Mouse (Mus musculus) lung, postnatal 10 days (tissue): ENCODE measurements around the gene Eng.
A peak's percentile ranks its signal among the peaks of the same experiment; 100 is the strongest.

Experiments
- DNase-seq: peaks from one replicate; pipeline ENCODE4 v3.0.0; 2021

Eng gene

GRCm38 (mm10) chr2:32624111-32624748 is 22.2 kb upstream of the Eng start:
- DNase-seq: no peak

- DNase-seq: peak; percentile 93
These were observed 21.1 kb upstream of the Eng start for GRCm38 (mm10) chr2:32625212-32625872.

GRCm38 (mm10) chr2:32625873-32626694 is 20.3 kb upstream of the Eng start:
- peak; percentile 74 for DNase-seq

- DNase-seq: peak; percentile 33
These were observed 18.9 kb upstream of the Eng start for GRCm38 (mm10) chr2:32627266-32628043.

GRCm38 (mm10) chr2:32628044-32628550 is 18.3 kb upstream of the Eng start:
- peak; percentile 59 for DNase-seq

GRCm38 (mm10) chr2:32628729-32629128 is 17.7 kb upstream of the Eng start:
- peak; percentile 94 for DNase-seq

GRCm38 (mm10) chr2:32629276-32629976 is 17.0 kb upstream of the Eng start:
- peak; percentile 91 for DNase-seq

GRCm38 (mm10) chr2:32630036-32630435 is 16.4 kb upstream of the Eng start:
- no peak for DNase-seq

- no peak for DNase-seq
These were observed 15.3 kb upstream of the Eng start for GRCm38 (mm10) chr2:32631046-32631445.

GRCm38 (mm10) chr2:32631737-32632394 is 14.5 kb upstream of the Eng start:
- DNase-seq: peak; percentile 94

- DNase-seq: peak; percentile 70
These were observed 12.7 kb upstream of the Eng start for GRCm38 (mm10) chr2:32633660-32634059.

GRCm38 (mm10) chr2:32634277-32635105 is 11.9 kb upstream of the Eng start:
- DNase-seq: no peak

- no peak for DNase-seq
These were observed 9.8 kb upstream of the Eng start for GRCm38 (mm10) chr2:32636617-32637016.

- peak; percentile 91 for DNase-seq
These were observed 8.6 kb upstream of the Eng start for GRCm38 (mm10) chr2:32637778-32638281.

GRCm38 (mm10) chr2:32639632-32640031 is 6.8 kb upstream of the Eng start:
- no peak for DNase-seq

- no peak for DNase-seq
These were observed 5.8 kb upstream of the Eng start for GRCm38 (mm10) chr2:32640550-32641051.

- no peak for DNase-seq
These were observed 4.6 kb upstream of the Eng start for GRCm38 (mm10) chr2:32641810-32642209.

GRCm38 (mm10) chr2:32642813-32643212 is 3.6 kb upstream of the Eng start:
- DNase-seq: no peak

GRCm38 (mm10) chr2:32644083-32644482 is 2.3 kb upstream of the Eng start:
- DNase-seq: no peak

GRCm38 (mm10) chr2:32644799-32645475 is 1.5 kb upstream of the Eng start:
- no peak for DNase-seq
